Mouse (Mus musculus) liver, adult 2 months (tissue): Measurements from ENCODE around the gene Hecw2.

ENCODE experiments used
- CTCF ChIP-seq: fragments of 200-500 bp; IDR thresholded peaks from 2 replicates; pipeline ENCODE4 v1.5.1; 2011; ENCODE audit warnings: low read depth, low read length, control low read depth
- POLR2A ChIP-seq: fragments of 200-500 bp; IDR thresholded peaks from 2 replicates; pipeline ENCODE4 v1.6.1; 2011; ENCODE audit warnings: low read length, control low read depth; ENCODE audit not compliant: insufficient read depth; ENCODE audit errors: extremely low read depth

DNA sequence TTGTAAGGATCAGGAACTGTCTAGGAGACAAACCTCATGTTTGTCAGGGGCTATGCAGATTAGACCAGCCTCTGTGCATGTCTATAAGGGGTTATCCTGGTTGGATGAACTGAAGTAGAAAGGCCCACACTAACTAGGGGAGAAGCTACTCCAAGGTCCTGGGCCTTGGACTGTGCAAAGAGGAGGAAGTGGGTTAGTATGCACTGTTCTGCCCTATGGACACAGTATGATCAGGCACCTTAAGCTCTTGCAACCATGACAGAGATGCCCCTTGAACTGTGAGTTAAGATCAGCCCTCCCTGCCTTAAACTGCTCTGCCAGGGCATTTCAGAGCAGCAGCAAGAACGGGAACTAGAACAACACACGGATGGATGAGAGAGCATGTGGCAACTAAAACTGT lies 378.6 kb downstream of the Hecw2 start:
- TF ChIP-seq CTCF (no peak), POLR2A (no peak)
